Mouse (Mus musculus) adrenal gland, postnatal 14 days (tissue): ENCODE data around the gene Fam184b. TPM values are rescaled to one million over a fixed set of nuclear protein-coding genes. Genes with fewer than 3 reads are reported as not detected.
A peak's percentile ranks its signal among the peaks of the same experiment; 100 is the strongest.
"Not testable (repeated sequence)": the region's sequence is repeated elsewhere in the genome, so short reads cannot be mapped to it uniquely, and the experiment has no call there.

Source experiments
- DNase-seq: peaks from one replicate; pipeline ENCODE4 v3.0.0; 2021; ENCODE audit warnings: mixed read lengths
- long read RNA-seq, 2 experiments: library from polyadenylated mRNA; stranded (forward); transcript quantifications; one replicate each; pipeline ENCODE4 v2.0.0; 2021
- total RNA-seq: library from RNA; stranded (reverse); gene quantifications from 2 replicates; pipeline ENCODE4 v1.2.3, GENCODE M21; 2021

Gene Fam184b
- total RNA-seq, result 0.74 and 1.2 TPM in 2 replicates
- long read RNA-seq, experiment 1, result 0 reads
- long read RNA-seq, experiment 2, partial matches to known transcripts, result 0 of 1 reads
- long read RNA-seq, experiment 2, other reads (novel, unspliced or antisense), result 1 of 1 reads

DNA sequence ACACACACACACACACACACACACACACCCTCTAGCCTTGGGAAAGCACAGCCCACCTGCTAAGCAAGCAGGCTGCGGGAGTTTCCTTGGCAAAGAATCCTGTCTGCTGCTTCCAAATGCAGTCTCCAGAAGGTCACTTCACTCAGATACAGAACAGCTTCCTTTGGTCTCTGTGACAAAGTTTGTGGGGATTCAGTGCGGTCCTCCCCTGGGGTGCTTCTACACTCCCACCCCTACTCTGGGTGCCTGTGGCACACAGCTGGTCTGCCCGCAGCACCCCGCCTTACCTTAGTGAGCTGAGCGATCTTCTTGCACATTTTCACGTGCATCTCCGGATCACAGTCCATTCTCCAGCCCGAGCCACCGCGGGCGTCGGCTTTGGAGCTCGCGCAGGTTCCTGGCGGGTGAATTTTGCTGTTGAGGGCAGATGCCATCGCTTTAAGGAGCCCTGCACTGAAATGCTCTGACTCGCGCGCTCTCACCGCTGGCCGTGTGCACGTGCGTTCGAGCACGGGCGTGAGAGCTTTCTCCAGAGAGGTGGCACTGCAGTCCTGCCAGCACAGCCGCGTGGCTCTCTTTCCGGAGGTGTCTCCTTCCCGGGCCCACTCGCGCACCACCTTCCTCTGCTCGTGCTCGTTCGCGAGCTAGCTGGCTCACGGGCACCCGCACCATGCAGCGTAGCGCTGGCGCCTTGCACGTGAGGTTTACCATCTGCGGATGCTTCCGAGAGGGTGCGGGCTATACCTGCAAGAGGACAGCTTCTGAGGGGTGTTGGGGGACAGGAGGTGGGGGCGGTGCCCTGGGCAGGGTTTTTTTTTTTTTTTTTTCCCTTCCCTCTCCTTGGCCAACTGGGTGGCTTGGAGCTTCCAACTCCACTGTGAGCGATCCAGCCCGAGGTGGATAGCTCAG is at the start of gene Fam184b:
Gene Fam184b, minus strand, starts transcription at position 809 of the 909 bp plus-strand sequence.
- DNase-seq, result peak; percentile 62

DNA sequence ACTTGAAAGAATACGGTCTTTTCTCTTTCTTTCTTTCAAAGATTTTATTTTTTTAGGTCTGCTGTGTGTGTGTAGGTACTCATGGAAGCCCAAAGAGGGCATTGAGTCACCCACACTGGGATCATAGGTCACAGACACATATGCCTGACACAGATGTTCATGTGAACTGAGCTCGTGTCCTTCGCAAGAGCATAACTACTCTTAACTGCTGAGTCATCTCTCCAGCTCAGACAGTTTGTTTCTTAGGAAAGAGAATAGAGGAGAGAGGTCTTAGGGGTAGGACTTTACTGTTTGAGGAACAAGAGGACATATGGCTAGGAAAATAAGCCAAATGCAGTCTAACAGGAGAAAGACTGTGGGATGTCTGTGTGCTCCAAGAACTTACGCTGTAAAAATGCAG is 49.7 kb upstream of the Fam184b start:
- no peak for DNase-seq

DNA sequence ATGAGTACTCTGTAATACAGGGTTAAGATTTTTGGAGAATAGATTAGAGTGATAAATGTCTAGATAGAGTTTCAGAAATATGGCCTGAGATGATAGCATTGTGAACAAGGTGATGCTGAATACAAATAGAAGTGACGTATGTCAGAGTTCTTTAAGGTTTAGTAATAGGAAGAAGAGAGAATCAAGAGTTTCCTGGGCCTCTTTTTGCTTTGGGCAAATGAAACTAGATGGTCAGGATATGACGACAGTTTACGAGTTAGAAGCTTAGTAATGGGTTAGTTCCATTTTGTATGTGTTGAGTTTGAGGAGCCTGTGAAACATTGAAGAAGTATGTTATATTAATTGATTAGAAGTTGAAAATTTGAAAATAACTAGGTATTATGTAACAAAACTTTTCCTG is 46.8 kb upstream of the Fam184b start:
- DNase-seq, result no peak

DNA sequence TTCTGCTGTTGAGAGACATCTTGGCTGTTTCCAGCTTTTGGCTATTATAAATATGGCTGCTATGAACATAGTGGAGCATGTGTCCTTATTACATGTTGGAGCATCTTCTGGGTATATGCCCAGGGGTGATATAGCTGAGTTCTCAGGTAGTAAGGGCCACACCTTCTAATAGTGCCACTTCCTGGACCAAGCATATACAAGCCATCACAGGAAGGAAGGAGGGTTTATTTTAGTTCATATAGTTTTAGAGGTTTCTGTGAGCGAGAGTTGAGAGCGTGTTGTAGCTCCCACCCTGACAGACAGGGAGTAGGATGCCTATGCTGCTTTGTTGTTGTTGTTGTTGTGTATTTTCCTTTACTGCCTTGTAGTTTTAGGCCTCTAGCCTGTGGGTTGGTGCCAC is 45.8 kb upstream of the Fam184b start:
- no peak for DNase-seq

DNA sequence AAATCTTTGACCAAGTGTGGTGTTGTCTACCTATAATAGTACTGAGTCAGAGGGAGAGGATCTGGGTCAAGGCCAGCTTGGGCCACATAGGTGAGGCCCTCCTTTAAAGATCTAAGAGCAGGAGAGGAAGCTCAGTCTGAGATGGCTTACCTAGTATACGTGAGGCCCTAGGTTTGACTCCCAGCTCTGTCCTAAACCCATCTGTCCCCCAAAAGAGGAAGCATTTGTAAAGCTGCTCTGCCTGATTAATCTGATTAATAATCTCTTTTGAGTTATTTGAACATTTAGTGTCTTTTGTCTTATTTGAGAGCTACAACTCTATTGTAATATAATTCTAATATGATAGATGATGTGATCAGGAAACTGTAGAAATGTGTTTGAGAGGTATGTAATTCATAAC is 44.0 kb upstream of the Fam184b start:
- DNase-seq, result no peak

DNA sequence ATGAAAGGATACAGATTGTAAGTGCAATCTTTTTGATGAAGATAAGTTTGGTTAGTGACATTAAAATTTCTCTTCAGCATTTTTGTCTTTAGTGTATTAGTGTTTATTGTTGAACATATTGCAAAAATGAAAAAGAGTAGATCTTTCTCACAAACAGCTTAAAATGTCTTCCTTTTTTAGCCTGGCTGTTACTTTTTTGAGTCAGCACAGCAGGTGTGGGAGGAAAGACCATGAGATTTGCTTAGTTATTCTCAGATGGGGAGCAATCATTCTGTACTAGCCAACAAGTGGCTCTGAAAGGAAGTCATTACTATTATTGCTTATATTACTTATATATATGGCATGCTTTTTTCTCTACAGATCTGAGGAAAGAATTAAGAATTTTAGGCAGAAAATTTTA is 40.5 kb upstream of the Fam184b start:
- DNase-seq, result no peak

DNA sequence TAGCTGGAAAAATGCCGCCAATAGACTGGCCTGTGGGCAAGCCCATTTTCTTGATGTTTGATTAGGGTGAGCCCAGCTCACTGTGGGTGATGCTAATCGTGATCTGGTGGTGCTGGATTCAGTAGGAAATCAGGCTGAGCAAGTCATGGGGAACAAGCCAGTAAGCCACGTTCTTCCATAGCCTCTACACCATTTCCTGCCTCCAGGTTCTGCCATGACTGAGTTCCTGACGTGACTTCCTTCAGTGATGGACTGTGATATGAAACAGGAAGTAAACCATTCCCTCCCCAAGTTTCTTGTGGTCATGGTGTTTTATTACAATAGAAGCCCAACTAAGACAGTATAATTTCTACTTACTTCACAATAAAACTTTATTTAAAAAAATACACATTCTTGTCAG is 38.2 kb upstream of the Fam184b start:
- DNase-seq, result no peak

DNA sequence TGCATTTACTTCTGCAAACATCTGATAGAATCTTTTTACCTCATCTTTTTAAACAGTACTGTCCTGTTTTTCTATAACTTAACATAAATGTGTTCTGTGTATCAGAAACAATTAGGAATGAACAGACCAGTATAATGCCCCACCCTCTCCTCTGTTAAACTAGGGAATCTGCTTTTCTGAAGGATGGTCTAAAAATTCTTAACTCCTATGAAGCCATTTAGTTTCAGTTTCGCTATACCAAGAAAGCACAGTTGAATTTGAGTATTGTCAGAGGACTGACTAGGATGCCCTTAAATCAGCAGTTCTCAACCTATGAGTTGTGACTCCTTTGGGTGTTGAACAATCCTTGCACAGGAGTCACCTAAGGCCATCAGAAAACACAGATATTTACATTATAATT is 35.6 kb upstream of the Fam184b start:
- no peak for DNase-seq

DNA sequence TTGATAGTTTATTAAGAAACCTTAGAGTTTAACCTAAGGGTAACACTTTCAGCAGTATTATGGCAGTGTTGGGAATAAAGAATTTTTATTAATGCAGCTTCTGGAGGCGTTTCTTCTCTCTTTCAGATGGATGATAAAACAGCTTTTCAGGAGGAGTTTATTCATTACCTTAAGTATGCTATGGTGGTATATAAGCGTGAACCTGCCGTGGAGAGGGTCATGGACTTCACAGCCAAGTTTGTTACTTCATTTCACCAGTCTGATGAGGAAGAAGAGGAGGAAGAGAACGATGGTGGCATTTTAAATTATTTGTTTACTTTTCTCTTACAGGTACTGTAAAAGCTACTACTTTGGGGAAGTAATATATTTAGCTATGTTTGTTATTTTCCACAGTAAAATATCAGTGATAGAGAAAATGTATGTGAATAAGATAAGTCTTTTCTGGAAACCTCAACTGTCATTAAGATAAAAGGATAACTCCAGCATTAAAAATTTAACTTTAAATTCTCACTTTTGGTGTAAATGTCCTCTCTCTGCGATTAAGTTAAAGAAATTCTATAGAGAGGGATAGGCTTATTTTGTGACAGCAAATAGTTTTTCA is 31.6 kb upstream of the Fam184b start:
- DNase-seq, result no peak

DNA sequence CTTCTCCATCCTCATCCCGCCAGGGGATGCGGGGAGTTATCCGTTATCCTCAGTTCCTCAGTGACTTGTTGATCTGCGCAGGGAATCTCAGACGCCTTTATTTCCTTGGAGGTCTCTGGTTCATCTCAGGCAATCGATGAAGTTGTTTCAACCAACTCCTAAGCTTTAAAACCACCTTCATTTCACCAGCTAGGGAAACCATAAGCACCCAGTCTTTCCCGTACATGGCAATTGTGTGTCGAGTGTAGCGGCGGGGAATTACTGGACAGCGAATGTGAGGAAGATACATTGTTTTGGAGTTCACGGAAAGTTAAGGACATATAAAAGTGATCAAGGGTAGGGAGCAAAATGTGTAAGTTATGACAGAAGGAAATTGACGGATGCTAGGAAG is 30.9 kb upstream of the Fam184b start:
- DNase-seq, result no peak

DNA sequence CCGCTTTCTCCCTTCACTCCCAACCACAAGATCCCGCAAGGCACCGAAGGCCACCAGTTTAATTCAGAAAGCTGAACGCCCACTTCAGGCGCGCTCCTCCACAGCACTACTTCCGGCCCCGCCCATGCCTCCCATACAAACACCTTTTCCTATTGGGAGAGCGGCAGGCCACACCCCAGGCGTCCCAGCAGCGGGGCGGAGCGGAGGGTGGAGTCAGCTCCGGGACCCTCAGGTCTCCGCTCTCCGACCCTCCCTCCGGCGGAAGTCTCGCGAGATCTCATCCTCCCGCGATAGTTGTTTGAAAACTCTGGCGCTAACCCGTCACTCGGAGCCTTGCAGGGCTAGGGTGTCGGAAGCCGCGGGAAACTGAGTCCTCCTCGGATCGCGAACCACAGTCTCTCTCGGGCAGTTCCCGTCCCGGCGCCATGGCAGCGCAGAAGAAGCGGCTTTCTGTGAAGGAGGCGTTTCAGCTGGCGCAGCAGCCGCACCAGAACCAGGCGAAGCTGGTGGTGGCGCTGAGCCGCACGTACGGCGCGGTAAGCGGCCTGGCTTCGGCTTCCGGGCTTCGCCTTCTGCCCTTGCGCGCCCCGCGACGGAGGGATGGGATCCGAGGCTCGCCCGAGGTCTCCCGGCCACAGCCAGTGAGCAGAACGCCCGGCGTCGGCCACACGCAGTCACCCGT is 30.3 kb upstream of the Fam184b start, which contains the start of gene Ncapg:
Gene Ncapg, plus strand, starts transcription at position 322 of the 682 bp plus-strand sequence.
- DNase-seq, result peak; percentile 100

DNA sequence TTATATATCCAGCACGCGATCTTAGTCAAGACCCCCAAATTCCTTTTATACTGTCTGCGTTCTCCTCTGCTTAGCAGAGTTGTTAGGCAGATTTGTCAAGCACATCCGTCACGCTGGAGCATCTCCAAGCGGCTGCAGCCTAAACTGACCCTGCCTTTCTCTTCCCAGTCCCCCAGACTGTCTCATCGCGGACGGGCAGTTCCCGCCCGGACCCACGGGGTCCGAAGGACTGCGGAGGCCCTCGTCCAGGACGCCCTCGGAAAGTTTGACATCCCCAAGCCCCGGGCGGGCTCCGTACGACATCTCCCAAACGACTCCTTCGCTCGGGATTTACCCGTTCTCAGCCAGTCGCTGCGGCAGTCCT is 29.8 kb upstream of the Fam184b start:
- DNase-seq, result no peak

DNA sequence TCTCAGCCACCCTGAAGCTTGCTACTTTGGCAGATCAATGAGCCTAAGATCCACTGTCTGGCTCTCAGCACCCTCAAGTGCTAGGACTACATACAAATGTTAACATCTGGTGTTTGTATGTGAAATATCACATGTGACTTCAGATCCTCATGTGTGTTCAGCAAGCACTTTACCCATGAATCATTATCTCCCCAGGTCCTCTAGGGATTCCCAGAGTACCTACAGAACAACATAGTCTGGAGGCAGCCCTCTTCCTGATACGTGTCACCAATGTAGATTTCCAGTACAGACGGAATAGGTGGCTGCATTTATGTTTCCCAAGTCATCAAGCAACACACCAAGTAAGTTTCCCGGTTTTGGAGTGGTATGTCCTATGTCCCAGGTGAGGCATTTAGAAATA is 29.4 kb upstream of the Fam184b start:
- DNase-seq, result no peak

DNA sequence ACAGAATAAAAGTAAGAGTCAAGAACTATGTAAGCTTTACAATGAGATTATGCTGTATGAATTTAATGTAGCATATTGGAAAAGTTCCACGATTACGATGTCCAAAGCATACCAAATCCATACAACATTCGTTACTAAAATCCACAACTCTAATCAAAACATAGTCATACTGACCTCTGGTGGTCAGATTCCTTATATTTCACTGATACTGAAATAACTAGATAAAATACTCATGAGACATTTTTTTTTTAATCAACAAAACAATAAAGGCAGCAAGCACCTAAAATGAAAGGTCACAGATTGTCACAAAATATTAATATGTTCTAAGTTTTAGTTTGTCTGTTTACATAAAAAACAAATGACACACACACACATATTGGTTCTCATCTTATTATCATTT is 28.9 kb upstream of the Fam184b start:
- no peak for DNase-seq

DNA sequence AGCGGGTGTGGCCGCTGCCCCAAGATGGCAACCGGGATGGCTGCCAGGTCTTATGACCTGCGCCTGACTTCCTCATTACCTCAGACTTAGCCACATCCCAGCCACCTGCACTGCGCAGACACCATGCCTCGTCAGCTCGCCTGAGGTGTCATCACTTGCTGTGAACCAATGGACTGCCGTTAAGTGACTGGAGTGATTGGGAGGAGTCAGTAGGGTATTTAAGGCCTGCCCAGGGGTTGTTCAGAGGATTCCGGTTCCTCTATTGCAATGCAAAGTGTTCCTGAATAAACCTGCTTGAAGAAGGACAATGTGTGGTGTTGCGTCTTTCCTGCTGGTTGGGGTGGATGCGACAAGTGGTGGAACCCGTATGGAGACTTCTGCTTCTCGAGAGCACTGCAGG is 19.0 kb upstream of the Fam184b start:
- DNase-seq, result not testable (repeated sequence)

DNA sequence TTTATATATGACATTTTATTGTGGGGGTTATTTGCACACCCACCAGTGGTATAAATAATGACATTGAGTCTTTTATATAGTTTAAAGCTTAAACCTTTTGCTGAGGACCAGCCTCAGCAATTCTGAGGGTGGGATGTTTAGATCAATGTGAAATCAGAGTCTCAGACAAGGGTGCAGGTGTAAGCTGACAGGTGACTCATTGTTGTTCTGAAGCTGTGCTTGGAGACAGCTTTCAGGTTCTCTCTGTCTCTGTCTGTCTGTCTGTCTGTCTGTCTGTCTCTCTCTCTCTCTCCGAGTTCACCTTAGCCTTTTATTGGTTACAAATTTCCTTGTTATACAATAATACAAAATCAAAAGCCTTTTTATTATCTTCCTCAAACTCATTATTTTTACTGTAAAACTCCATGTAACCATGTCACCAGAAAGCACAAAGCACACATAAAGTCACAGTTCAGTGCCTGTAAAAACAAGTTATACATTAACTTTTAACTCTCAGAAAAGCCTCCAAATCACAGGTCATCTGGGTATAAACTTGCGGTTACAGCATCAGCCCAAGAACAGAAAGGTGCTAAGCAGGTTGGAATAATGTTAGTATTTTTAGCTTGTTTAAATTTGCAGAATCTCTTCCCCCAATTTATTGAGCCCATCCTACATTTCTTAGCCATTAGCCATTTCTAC is 11.8 kb upstream of the Fam184b start:
- no peak for DNase-seq

DNA sequence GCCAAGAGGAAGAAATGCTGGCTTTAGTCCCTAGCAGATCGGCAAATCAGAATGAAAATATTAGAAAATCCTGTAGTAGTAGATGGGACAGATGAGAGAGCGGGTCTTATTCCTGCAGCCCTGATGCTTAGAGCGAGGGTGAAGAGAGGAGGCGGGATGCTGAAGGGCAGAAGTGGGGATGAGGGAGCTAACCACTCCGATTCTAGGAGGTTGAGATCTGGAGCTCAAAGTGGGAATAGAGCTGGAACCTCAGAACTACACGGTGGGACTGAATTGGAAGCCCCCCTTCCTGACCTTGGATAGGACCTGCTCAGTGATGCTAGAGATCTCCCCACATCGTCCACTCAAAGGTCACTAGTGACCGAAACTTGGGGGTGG is 290 bp upstream of the Fam184b start:
- DNase-seq, result no peak

DNA sequence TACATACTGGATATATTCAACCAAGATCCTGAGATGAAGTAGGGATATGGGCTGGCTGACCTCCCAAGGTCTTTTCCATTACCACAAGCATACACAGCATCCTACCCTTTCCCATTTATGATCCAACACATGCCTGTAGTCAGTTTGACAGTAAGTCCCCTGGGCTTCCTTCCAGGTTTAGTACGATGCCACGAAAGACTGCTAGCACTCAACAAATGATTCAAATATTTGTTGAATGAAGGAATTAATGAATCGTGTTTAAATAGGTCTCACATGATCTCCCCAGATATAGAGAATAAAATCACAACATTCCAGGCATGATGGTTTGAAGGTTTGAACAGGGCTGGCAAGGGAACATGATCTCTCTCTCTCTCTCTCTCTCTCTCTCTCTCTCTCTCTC is 1.0 kb downstream of the Fam184b start:
- no peak for DNase-seq

DNA sequence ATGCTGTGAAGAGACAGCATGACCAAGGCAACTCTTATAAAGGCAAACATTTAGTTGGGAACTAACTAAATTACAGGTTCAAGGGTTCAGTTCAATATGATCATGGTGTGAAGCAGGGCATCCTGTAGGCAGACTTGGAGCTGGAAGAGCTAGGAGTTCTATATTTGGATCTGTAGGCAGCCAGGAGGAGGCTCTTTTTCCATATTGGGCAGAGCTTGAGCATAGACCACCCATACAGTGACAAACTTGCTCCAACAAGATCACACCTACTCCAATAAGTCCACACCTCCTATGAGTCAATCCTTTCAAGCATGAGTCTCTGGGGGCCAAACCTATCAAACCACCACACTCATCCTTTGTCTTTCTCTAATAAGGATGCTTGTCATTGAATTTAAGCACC is 9.9 kb downstream of the Fam184b start:
- no peak for DNase-seq

DNA sequence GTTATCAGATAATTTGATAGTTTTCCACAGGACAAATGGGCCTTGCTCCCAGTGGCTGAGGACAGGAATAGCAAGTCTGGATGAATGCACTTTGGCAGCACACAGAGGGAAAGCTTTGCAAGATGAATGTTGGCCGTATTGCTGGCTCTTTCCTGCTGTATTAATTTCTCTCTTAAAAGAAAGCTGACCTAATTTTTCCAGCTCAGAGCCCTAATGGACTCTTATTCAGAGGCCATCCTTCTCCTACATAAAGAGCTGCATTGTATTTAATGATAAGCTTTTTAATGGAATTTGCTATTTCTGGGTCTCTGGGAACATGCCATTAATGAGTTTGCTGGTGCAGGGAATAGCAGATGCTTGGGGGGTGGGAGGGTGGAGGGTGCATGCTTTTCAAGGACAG is 11.6 kb downstream of the Fam184b start:
- DNase-seq, result no peak

DNA sequence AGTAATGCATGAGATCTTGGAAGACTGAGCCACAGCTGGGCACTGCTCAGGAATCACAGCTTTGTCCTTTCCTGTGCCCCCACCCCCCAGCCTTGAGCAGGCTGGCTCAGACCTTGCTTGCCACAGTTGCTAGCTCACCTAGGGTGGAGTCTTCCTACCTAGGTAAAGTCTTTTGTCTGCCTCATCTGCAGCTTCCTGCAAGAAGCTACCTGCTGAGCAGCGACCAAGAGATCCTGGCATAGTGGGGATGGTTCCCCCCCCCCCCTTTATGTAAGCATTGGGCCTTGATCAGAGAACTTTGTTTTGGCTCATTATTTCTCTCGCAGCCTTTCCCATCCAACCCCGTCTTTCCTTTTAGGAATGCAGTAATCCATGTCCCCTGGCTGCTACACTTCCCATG is 17.9 kb downstream of the Fam184b start:
- DNase-seq, result no peak

DNA sequence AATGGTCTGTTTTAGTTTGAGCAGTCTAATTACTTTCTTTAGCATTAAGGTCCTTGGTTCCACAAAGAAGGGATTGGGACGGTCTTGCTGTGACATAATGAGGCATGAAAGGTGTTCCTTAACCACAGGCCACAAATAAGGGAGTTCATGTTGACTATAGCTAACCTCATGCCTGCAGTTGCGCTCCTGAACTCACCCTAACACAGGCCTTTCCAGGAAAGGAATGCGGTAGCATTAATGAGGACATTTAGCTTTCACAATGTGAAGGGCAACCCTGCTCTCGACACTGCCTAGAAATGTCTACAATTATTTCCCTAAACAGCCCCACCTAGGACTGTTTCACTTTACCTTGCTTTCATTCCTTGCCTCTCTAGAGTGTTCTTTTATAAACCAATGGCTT is 40.4 kb downstream of the Fam184b start:
- DNase-seq, result no peak
